Mouse (Mus musculus): Measurements from ENCODE around the gene Tnfrsf18.

Tnfrsf18 gene

GRCm38 (mm10) chr4:156033476-156034119, 7.6 kb downstream of the Tnfrsf18 start:
- DNase-seq (ENCODE audit: low spot score) = no peak

DNA sequence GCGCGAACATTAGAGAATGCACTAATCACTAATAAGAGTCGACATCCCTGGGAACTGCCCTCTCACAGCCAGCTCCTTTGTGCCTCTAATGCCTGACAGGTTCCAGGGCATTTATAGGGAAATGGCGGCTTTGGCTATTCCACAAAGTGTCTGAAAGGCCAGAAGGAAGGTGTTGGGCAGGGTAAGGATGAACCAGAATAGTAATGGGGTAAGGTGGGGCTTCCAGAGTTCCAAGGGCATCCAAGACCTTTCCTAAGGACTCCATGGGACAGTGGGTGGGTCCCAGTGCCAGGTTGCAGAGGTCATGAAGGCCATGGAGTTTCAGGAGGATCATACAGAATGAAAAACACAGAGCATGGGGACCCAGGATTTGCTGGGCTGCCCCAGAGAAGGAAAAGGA, 8.3 kb downstream of the Tnfrsf18 start:
- DNase-seq (ENCODE audit: low spot score) = no peak

- no peak for DNase-seq (ENCODE audit: low spot score)
These were observed 8.9 kb downstream of the Tnfrsf18 start for GRCm38 (mm10) chr4:156034901-156035300.

GRCm38 (mm10) chr4:156044754-156045153, 18.8 kb downstream of the Tnfrsf18 start:
- no peak for DNase-seq (ENCODE audit: low spot score)

DNA sequence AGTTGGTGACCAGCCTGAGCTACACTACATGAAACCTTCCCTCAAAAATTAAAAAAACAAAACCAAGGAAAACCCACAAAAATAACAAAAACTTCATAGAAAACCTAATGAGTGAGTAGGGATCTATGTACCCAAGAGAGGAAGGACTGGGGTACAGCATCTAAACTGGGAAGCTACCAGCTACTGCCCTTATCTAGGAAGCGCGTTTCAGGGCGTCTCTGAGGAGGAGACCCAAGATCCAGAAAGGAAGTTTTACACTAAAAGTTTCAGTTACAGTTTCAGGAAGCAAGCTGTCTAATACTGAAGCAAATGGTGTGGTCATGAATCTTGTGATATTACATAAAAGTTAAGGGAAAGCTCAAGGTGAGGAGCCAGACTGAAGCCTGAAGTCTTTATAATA, 23.8 kb downstream of the Tnfrsf18 start:
- DNase-seq (ENCODE audit: low spot score) = no peak

DNA sequence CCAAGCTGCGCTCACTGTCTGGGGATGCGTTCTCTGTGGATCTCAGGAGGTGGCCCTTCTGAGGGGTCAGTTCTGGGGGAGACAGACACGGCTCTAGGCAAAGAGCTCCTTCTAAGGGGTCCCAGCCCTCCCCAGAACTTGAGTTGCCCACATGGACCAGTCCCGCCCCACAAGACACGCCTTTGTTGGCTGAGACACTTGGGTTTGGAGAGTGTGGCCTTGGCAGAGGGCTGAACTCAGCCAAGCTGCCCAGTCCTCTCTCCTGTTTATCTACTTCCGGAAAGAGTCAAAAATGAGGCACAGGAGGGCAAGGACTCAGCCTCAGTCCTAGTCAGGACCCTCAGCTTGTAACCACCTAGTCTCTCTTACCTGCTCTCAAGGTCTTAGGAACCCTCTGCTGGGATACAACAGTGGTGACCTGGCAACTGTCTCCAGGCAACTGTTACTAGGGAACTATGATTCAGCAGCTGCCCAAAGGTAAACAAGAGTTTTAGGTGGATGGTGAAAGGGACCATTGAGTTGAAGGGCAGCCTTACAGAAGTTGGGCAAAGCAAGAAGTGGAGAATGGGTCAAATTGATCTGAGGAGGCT, 24.5 kb downstream of the Tnfrsf18 start:
- DNase-seq (ENCODE audit: low spot score) = peak; percentile 45

DNA sequence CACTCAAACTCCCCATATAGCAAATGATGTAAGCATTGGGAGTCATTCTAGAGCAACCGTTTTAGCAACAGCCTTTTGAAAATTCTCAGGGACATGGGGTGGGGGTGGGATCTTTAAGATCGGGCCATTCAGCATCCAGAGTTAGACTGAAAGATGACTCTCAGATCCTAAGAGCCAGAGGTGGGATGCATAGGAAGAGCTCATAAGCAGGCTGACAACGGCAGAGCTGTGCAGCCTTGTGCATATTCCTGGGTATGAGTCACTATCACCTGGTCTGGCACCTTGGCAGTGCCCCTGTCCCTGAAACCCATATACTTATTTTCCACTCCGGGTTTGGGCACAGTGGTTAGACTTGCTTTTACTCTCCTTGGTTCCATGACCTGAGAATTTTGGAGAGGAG, 27.1 kb downstream of the Tnfrsf18 start:
- no peak for DNase-seq (ENCODE audit: low spot score)

- DNase-seq (ENCODE audit: low spot score) = no peak
These were observed 28.2 kb downstream of the Tnfrsf18 start for GRCm38 (mm10) chr4:156054130-156054529.

GRCm38 (mm10) chr4:156054606-156055005, 28.6 kb downstream of the Tnfrsf18 start:
- DNase-seq (ENCODE audit: low spot score) = no peak

- no peak for DNase-seq (ENCODE audit: low spot score)
These were observed 29.2 kb downstream of the Tnfrsf18 start for GRCm38 (mm10) chr4:156055173-156055572.

DNA sequence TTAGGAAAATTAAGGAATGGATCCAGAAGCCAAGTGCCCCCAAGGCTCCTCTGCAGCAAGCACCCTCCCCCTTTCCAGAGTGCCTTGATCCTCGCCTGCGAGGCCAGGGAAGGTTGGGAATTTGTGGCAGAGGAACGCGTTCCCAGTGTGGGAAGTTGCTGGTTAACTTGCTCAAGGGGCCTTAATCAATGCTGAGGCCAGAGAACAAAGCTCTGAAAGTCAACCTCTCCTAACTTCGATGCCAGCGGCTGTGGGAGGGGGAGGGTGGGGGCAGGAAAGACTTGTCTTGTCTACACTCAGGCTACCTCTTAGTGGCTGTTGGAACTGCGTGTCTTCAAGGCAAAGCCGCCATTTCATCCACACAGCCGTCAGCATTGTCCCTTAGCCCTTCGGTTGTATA, 31.7 kb downstream of the Tnfrsf18 start:
- no peak for DNase-seq (ENCODE audit: low spot score)

- no peak for DNase-seq (ENCODE audit: low spot score)
These were observed 32.9 kb downstream of the Tnfrsf18 start for GRCm38 (mm10) chr4:156058826-156059225.

DNA sequence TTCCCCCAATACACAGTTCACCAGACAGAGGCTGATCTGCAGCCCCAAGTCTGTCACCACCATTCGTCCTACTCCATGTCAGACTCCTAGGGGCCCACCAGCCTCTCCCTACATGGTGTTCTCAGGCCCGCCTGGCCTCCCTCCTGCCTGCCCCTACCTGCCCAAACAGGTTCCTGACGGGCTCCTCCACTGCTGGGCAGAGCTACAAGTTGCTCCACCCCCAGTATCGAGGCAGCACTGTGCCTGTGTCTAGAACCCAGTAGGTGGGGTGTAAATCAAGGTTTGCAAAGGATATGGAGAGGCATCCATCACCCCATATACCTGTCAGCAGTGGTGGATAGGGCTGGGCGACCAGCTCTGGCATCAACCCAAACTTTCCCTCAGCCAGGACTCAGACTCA, 33.3 kb downstream of the Tnfrsf18 start, which contains the start of gene Ttll10:
Gene Ttll10 (minus strand): TSS at position 154 of the 400 bp plus-strand sequence.
- DNase-seq (ENCODE audit: low spot score) = no peak

GRCm38 (mm10) chr4:156059713-156060112, 33.7 kb downstream of the Tnfrsf18 start:
- DNase-seq (ENCODE audit: low spot score) = peak; percentile 53

DNA sequence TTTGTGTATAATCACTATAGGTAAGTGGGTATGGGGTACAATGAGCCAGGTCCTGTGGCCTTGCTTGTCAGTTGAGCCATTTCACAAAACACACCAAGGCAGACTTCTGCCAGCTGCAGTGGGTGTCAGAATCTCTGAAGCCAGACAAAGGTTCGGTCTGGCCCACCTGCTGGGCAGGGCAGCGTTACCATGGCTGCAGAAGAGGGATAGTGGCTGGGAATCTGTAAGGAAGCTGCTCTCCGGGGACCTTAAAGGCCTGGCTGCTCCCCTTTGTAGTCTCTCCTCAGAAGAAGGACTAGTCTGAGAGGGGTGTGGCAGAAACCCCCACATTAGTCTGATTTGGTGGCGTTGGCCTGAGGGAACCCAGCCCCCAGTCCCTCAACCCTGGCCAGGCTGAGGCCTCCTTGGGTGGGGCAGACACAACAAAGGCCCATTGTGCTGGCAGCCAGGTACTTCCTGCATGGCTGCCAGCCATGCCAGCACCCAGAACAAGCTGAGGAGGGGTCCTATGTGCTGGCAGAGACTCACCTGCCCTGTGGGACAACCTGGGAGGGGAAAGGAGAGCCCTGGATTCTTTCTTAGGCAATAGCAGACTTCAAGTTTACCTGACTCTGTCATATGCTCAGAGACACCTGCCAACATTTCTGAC, 38.0 kb downstream of the Tnfrsf18 start:
- DNase-seq (ENCODE audit: low spot score) = no peak

DNA sequence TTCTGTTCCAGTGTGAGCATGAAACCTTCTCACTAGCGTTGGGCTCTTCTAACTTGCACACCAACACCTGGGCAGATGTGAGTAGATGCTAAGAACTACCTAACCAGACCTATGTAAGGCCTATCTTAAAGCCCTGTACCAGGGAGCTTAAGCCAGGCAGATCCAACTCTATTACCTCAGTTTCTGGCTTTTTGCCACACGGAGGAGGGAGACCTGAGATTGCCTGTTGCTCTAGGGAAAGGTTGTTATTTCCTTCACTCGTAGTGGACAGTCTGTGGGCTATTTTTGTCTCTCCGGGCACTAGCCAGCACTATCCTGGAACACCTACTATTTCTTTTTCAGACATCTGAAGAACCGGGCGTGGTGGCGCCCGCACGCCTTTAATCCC, 38.5 kb downstream of the Tnfrsf18 start:
- no peak for DNase-seq (ENCODE audit: low spot score)

GRCm38 (mm10) chr4:156065156-156065894, 39.4 kb downstream of the Tnfrsf18 start:
- DNase-seq (ENCODE audit: low spot score) = no peak

GRCm38 (mm10) chr4:156067256-156067949, 41.4 kb downstream of the Tnfrsf18 start:
- no peak for DNase-seq (ENCODE audit: low spot score)

DNA sequence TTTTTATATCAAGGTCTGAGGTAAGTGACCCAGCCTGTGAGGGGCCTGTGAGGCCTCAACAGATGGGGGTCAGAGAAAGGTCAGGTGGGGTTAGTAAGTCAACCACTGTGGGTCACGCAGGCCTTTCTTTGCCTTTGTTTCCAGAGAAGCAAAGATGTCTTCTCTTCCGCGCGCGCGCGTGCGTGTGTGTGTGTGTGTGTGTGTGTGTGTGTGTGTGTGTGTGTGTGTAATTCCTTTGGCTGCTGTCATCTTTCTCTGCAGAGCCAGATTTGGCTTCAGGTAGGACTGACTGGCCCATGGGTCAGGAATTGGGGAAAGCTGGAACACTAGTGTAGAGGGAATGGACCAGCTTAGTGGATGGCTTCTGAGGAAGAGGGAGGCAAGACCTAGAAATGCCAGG, 43.7 kb downstream of the Tnfrsf18 start:
- DNase-seq (ENCODE audit: low spot score) = no peak

DNA sequence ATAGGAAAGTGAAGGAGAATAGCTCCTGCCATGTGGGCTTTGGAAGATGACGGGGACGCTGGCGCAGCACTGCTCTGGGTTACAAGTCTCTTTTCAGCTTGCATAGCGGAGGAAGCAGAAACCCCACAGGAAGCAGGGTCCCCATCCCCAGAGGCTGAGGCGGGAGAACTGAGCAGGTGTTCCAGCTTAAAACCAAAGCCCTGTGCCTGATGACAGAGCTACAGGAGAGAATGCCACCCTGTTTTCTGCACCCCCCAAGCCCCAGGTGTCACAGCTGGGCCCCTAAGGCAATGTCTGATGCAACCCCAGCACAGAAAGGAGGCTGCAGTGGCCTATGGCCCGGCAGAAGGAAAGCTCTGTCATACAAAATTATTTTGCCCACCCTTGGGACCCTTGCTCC, 44.3 kb downstream of the Tnfrsf18 start:
- no peak for DNase-seq (ENCODE audit: low spot score)

DNA sequence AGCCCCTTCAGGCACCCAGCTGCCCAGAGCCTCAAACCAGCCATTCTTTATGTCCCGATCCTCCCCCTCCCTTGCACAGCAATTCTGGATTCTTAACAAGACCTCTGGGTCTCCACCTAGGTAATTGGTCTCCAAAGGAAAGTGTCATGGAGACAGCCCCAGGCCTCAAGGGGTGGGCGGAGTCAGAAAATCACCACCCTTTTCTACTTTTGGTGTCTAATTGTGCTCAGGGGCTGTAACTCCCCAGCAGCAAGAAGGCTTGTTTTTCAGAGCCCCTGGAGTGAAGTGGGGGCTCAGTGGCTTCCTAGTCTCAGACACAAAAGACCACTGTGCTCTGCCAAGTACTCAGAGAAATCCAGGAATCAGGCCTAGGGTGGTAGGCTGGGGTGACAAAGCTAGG, 44.8 kb downstream of the Tnfrsf18 start:
- DNase-seq (ENCODE audit: low spot score) = no peak

DNA sequence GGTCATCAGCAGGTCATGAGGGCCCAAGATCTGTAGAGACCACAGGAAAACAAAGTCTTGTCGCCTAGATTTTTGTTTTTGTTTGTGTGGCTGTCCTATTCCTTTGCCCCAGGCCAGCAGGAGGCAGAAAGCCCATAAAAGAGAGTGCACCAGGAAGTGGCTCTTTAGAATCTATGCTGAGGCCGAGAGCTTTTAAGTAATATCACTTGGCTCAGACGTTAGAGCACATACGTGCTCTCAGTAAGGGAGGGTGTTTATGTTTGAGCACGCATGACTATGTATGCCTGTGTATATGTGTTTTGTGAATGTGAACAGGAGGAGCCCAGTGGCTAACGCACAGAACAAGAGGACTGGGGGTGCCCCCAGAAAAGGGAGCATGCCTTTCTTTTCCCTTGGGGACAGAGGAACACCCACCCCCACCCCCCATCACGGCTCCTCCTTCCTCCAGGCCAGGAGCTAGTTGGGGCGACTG, 51.0 kb downstream of the Tnfrsf18 start:
- no peak for DNase-seq (ENCODE audit: low spot score)

All from testis, postnatal 14 days (tissue).